Mouse (Mus musculus) G1E (cell line): ENCODE data around the gene Anapc1. TPM values are rescaled to one million over a fixed set of nuclear protein-coding genes. Genes with fewer than 3 reads are reported as not detected.

ENCODE experiments used
- ATAC-seq: 2 replicates; pipeline ENCODE4 v1.8.0; 2016; ENCODE audit warnings: mild to moderate bottlenecking; ENCODE audit not compliant: insufficient number of reproducible peaks, poor library complexity, low FRiP score, severe bottlenecking; ENCODE audit errors: extremely low read depth
- DNase-seq: peaks from one replicate; pipeline ENCODE4 v3.0.0; 2012; ENCODE audit warnings: low spot score
- H3K27me3 ChIP-seq: 2 replicates; pipeline ENCODE4 v1.6.1; 2012; ENCODE audit warnings: mild to moderate bottlenecking, low read length, inconsistent platforms; ENCODE audit not compliant: insufficient read depth
- H3K36me3 ChIP-seq: replicated peaks from 2 replicates; pipeline ENCODE3; 2012; ENCODE audit warnings: mild to moderate bottlenecking, inconsistent platforms
- H3K4me1 ChIP-seq: 2 replicates; pipeline ENCODE4 v1.6.1; 2012; ENCODE audit warnings: low read depth, low read length, inconsistent platforms, mixed read lengths; ENCODE audit not compliant: insufficient read depth
- H3K4me3 ChIP-seq: 2 replicates; pipeline ENCODE4 v1.5.1; 2012; ENCODE audit warnings: low read depth, mild to moderate bottlenecking, inconsistent platforms, low read length, moderate library complexity, mixed read lengths
- H3K9me3 ChIP-seq: replicated peaks from 2 replicates; pipeline ENCODE4 v1.6.1; 2012; ENCODE audit warnings: inconsistent platforms
- CTCF ChIP-seq: IDR thresholded peaks from 2 replicates; pipeline ENCODE4 v1.5.1; 2012; ENCODE audit warnings: low read depth, low read length, inconsistent platforms, mixed read lengths
- GATA1 ChIP-seq: IDR thresholded peaks from 2 replicates; pipeline ENCODE4 v1.6.1; 2012; ENCODE audit warnings: borderline replicate concordance, low read length, inconsistent platforms, mixed read lengths
- GATA2 ChIP-seq: IDR thresholded peaks from 2 replicates; pipeline ENCODE4 v1.6.1; 2012; ENCODE audit warnings: low read depth, low read length, inconsistent platforms, borderline replicate concordance
- POLR2AphosphoS5 ChIP-seq: IDR thresholded peaks from 2 replicates; pipeline ENCODE4 v1.6.1; 2012; ENCODE audit warnings: low read depth, low read length, inconsistent platforms; ENCODE audit not compliant: insufficient replicate concordance
- TAL1 ChIP-seq: conservative IDR thresholded peaks from 2 replicates; pipeline ENCODE4 v1.6.1; 2012; ENCODE audit warnings: low read depth, low read length, inconsistent platforms, mixed read lengths
- polyA plus RNA-seq: library from polyadenylated mRNA; stranded (reverse); fragments of >175 nt; gene quantifications from 2 replicates; pipeline ENCODE4 v1.2.3, GENCODE M21; 2012
- total RNA-seq, 2 experiments: library from RNA; stranded (forward) in 1 of 2; stranded (reverse) in 1 of 2; fragments of 200-1000 nt in 1 of 2; fragments of >200 nt in 1 of 2; fragmentation: Nextera tagmentation in 1 of 2; gene quantifications; 2 replicates each; pipeline ENCODE4 v1.2.3; 2014 to 2017

Gene Anapc1
- 262 and 284 TPM in 2 replicates for total RNA-seq (2014; fragmentation: Nextera tagmentation)
- total RNA-seq (2017): 170 and 180 TPM in 2 replicates
- 90.0 and 105 TPM in 2 replicates for polyA plus RNA-seq

DNA sequence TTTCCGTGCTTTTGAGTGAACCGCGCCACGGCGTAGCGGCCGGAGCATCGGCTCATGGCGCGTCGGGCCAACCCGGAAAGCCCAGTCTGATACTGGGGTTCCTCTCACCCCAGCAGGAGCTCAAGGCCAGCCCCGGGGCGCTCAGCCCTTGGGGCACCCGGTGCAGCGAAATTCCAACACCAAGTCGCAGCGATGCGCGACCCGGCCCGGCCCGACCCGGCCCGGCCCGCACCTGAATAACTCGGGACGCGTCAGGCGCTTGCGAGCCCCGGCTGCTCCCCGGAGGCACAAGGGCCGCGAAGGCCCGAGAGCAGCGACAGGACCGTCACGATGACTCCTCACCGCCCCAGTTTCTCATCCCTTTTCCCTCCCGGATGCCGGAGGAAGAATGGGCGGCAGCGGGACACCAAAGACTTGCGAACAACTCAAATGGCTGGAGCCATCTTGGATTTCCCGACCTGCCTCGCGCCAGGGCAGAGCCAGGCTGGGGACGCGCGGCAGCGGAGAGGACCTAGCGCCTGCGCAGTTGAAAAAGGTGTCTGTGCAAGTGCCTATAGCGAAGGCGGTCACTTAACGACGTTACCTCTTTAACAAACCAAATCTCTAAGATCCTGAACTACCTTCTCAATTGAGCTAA is at the start of gene Anapc1:
Anapc1 (minus strand) TSS at position 471 of the 637 bp plus-strand sequence.
- Histone ChIP-seq H3K4me3 (peak within 1 kb of the TSS; percentile 86), H3K4me1 (peaks cover 42% of the 10 kb centered on the region), H3K9me3 (no peaks in the 10 kb centered on the region), H3K36me3 (peaks cover 32% of the 10 kb centered on the region), H3K27me3 (no peaks in the 10 kb centered on the region)
- TF ChIP-seq POLR2AphosphoS5 (no peak), TAL1 (no peak), GATA1 (no peak), GATA2 (no peak), CTCF (no peak)
- peak; percentile 87 for ATAC-seq
- DNase-seq: peak; percentile 85

DNA sequence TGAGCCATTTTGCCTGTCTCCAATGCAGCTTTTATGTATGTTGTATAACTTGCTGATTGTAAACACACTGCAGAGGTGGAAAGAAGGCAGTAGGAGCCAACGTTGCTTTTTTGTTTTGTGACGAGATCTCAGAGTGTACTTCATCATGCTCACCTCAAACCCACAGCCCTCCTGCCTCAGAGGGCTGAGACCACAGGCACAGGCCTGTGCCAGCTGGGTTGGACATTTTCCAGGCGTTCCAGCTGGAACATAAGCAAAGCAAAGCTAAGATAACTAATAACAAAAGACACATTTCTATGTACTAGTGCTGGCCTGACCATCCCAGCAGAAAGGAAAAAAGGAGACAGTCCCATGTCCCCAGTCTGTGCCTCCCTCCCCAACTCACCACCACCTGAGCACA is 47.9 kb upstream of the Anapc1 start:
- no peak for DNase-seq
- TF ChIP-seq CTCF: no peak
- TF ChIP-seq GATA1: no peak
- TF ChIP-seq TAL1: no peak
- no peak for TF ChIP-seq GATA2
- no peak for TF ChIP-seq POLR2AphosphoS5

DNA sequence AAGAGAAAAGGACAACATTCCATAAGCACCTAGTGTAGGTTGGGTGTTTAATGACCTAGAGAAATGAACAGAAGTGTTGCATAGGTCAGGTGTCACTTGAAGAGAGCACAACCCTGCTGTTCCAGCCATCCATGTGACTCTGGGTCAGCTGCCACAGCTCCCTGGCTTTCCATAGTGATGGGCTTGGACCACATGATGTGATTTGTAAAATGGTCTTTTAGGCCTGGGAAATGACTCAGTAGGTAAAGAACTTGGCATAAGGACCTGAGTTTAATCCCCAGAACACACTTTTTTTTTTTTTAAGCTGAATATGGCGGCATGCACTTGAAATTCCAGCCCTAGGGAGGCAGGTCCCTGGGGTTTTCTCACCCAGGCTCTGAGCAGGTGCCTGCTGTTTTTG is 44.8 kb upstream of the Anapc1 start:
- H3K36me3 ChIP-seq: no peaks in the 10 kb centered on the region
- no peak for DNase-seq
- no peaks in the 10 kb centered on the region for H3K4me1 ChIP-seq
- TF ChIP-seq TAL1 (no peak), POLR2AphosphoS5 (no peak), GATA1 (no peak), GATA2 (no peak), CTCF (no peak)
- H3K27me3 ChIP-seq: peaks cover 7% of the 10 kb centered on the region; the same call in 1 of the 2 replicates
- H3K9me3 ChIP-seq: no peaks in the 10 kb centered on the region
- ATAC-seq: no peak
- H3K4me3 ChIP-seq: no peak overlapping the region

More for the DNA sequence above, 47.9 kb upstream of the Anapc1 start:
- H3K4me3 ChIP-seq: no peak overlapping the region
- H3K9me3 ChIP-seq: no peaks in the 10 kb centered on the region
- H3K27me3 ChIP-seq: 0 out of 2 replicates have a peak, but pooled peaks cover 2% of the 10 kb centered on the region
- ATAC-seq: no peak
- H3K4me1 ChIP-seq: no peaks in the 10 kb centered on the region
- no peaks in the 10 kb centered on the region for H3K36me3 ChIP-seq

DNA sequence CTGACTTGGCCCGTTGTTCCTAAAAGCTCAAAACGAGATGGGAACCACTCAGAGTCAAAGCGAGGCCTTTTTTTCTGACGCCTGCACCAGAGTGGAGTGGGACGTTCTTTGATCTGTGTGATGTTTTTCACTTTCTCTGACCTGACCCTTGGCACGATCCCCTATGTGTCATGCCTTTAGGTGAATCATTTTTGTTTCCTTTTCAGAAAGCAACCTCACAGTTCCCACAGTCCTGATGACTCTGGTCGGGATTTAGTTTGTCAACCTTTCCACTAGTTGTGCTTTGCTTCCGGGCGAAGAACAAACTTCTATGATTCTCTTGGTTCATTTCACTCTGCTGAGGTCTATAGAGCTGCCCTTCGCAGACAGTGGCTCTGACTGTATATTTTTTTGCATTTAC is 44.3 kb upstream of the Anapc1 start:
- DNase-seq (no peak), ATAC-seq (no peak)
- H3K4me1 ChIP-seq: no peaks in the 10 kb centered on the region
- H3K4me3 ChIP-seq: no peak overlapping the region
- no peaks in the 10 kb centered on the region for H3K9me3 ChIP-seq
- no peaks in the 10 kb centered on the region for H3K36me3 ChIP-seq
- peaks cover 7% of the 10 kb centered on the region; the same call in 1 of the 2 replicates for H3K27me3 ChIP-seq
- no peak for TF ChIP-seq TAL1

DNA sequence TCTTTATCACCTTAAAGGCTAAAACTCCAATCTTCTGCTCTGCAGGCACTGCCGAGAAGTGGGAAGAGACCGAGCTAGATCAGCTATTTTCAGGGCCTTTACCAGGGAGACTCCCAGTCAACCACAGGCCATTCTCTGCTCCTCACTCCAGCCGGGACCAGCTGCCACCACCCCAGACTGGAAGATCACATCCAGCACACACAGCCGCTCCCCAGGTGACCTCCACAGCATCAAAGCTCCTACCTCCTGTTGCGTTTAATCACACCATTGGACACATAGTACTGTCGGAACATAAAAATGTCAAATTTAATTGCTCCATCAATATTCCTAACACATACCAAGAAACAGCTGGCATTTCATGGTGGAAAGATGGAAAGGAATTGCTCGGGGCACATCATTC is 42.0 kb upstream of the Anapc1 start:
- no peaks in the 10 kb centered on the region for H3K36me3 ChIP-seq

DNA sequence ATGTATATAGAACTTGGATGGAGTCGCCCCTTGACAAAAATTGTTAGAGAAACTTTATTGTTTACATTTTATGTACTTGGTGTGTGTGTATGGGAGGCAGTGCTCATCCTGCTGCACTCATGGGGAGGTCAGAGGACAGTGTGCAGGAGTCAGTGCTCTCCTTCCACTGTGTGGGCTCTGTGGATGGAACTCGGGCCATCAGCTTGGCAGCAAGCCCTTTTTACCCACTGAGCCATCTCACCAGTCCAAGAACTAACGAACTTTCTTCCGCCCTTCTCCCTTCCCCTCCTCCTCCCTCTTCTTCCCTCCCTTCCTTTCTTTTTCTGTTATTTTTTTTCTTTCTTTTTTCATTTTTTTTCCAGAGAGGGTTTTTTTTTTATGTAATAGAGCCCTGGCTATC is 40.9 kb upstream of the Anapc1 start:
- no peak overlapping the region for H3K4me3 ChIP-seq
- H3K36me3 ChIP-seq: no peaks in the 10 kb centered on the region
- H3K4me1 ChIP-seq: no peaks in the 10 kb centered on the region
- ATAC-seq: no peak
- DNase-seq: no peak
- H3K9me3 ChIP-seq: no peaks in the 10 kb centered on the region
- H3K27me3 ChIP-seq: peaks cover 5% of the 10 kb centered on the region; the same call in 1 of the 2 replicates
- no peak for TF ChIP-seq POLR2AphosphoS5
- no peak for TF ChIP-seq TAL1
- TF ChIP-seq CTCF: no peak
- TF ChIP-seq GATA2: no peak
- TF ChIP-seq GATA1: no peak

More for the DNA sequence above, 42.0 kb upstream of the Anapc1 start:
- peaks cover 7% of the 10 kb centered on the region; the same call in 1 of the 2 replicates for H3K27me3 ChIP-seq
- ATAC-seq: no peak
- H3K4me3 ChIP-seq: no peak overlapping the region
- H3K4me1 ChIP-seq: no peaks in the 10 kb centered on the region
- no peak for DNase-seq
- no peaks in the 10 kb centered on the region for H3K9me3 ChIP-seq
- TF ChIP-seq GATA2 (no peak), GATA1 (no peak), CTCF (no peak), TAL1 (no peak), POLR2AphosphoS5 (no peak)
